Mouse (Mus musculus): Measurements from ENCODE around the gene Plekhg2. TPM values are rescaled to one million over a fixed set of nuclear protein-coding genes. Genes with fewer than 3 reads are reported as not detected.

Plekhg2 gene
- polyA plus RNA-seq, 1 experiment from 2014 or later: 54.4 TPM

DNA sequence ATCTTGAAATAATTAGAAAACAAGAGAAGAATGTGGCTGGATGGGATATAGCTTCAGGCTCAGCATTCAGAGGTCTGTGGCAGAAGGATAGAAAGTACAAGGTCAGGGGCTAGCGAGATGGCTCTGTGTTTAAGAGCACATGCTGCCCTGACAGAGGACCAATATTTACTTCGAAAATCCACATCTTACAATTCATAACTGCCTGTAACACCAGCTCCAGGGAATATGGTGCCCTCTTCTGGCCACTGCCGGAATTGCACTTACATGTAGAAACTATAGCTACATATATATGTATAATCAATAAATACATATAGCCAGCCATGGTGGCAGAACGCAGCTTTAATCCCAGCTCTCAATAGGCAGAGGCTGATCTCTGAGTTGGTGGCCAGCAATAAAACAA lies 27.8 kb downstream of the Plekhg2 start:
- Histone ChIP-seq H3K4me3 (no peak overlapping the region), H3K36me3 (no peaks in the 10 kb centered on the region), H3K27ac (no peak overlapping the region), H3K4me1 (peaks cover 25% of the 10 kb centered on the region), H3K4me2 (no peak overlapping the region), H3K27me3 (no peaks in the 10 kb centered on the region), H3K9me3 (no peaks in the 10 kb centered on the region), H3K9ac (no peak overlapping the region)
- ATAC-seq (ENCODE audit: insufficient number of reproducible peaks, low FRiP score, low TSS enrichment, low read depth): no peak
- whole genome bisulfite sequencing: 2% methylated on average over 4 of the region's 4 CpGs

DNA sequence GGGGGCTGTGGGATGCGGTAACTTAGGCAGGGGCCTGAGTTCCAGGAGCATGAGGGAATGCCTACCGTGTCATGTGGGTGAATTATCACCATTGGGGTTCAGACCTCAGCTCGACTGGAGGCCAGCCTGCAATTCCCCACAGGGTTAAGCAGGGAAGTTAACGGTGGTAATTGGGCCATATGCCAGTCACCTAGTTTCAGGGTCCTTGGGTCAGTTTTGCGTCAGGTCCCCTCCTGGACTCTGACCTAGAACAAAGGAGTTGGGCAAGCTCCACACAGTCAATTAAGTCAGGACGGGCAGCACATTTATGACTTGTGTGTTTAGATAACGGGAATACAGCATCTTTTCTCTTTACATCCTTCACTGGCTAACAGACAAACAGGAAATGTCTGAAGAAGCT lies 31.0 kb downstream of the Plekhg2 start:
- WGBS: 21% methylated on average over 7 of the region's 7 CpGs
- H3K9me3 ChIP-seq: no peaks in the 10 kb centered on the region
- no peak overlapping the region for H3K4me2 ChIP-seq
- no peak overlapping the region for H3K4me3 ChIP-seq
- peaks cover 24% of the 10 kb centered on the region for H3K4me1 ChIP-seq
- no peaks in the 10 kb centered on the region for H3K27me3 ChIP-seq
- no peak for ATAC-seq (ENCODE audit: insufficient number of reproducible peaks, low FRiP score, low TSS enrichment, low read depth)
- H3K9ac ChIP-seq: no peak overlapping the region
- H3K36me3 ChIP-seq: no peaks in the 10 kb centered on the region
- H3K27ac ChIP-seq: peak overlapping the region; percentile 39

DNA sequence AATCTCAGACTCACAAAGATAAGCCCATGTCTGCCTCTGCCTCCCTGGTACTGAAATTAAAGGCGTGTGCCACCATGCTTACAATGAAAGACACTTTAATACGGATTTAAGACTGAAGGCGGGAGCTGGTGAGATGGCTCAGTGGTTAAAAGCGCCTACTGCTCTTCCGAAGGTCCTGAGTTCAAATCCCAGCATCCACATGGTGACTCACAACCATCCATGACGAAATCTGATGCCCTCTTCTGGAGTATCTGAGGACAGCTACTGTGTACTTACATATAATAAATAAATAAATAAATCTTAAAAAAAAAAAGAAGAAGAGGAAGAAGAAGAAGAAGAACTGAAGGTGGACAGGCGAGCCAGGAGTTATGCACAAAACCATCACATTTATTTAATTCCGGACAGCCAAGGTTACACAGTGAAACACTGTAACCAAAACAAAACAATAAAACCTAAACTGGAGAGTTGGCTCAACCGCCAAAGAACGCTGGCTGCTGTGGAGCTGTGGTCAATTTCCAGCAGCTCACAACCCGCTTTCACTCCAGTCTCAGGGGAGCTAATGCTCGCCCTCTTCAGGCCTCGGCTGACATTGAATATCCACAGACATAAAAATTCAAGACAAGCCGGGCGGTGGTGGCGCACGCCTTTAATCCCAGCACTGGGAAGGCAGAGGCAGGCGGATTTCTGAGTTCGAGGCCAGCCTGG lies 33.0 kb downstream of the Plekhg2 start:
- H3K36me3 ChIP-seq: no peaks in the 10 kb centered on the region
- ATAC-seq (ENCODE audit: insufficient number of reproducible peaks, low FRiP score, low TSS enrichment, low read depth): no peak
- peak overlapping the region; percentile 61 for H3K4me2 ChIP-seq
- H3K27ac ChIP-seq: peak overlapping the region; percentile 93
- H3K9me3 ChIP-seq: no peaks in the 10 kb centered on the region
- H3K4me3 ChIP-seq: peak overlapping the region; percentile 81
- H3K27me3 ChIP-seq: no peaks in the 10 kb centered on the region
- WGBS: 70% methylated on average over 19 of the region's 19 CpGs
- H3K9ac ChIP-seq: peak overlapping the region; percentile 49; the same call in 1 of the 2 replicates
- H3K4me1 ChIP-seq: peaks cover 26% of the 10 kb centered on the region

DNA sequence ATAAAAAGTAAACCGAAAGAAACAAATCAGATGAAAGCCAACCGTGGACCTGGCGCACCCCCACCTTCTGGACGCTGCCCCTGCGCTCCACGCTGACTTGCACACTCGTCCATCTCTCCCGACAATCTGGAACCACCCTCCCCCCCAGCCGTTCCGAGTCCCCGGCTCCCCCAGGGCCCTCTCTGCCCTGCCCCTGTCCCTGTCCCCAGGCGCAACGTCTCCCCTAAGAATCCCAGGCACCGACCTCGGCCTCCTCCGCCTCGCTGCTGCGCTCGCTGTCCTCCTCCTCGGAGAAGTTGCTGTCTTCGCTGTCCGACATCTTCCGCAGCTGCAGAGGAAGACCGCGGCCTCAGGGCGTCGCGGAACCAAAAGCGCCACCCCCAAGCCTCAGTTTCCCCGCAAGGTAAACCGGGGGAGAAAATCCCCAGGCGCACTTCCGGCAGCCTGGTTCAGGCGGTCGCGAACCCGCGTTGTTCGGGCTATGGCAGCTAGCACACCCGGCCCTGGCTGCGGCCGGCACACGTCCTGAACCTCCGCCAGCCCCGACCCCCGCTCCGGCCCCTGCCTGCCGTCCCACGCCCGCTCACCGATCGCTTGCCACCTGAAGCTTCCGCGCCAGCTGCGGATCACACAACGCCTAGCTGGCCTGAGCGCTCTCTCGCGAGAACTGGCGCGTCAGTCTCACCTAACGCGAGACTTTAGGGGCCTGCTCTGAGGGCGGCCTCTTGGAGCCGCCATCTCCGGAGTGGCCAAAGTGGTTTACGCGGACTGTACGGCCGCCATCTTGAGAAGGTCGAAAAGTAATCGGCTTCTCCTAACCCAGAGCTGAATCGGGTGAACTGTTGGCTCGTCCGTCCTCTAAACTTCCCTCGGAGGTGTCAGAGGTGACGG lies 34.0 kb downstream of the Plekhg2 start, which contains the start of gene Supt5:
Supt5 (minus strand) TSS at position 639 of the 891 bp plus-strand sequence.
- peak within 1 kb of the TSS; percentile 97 for H3K9ac ChIP-seq
- peak within 1 kb of the TSS; percentile 81 for H3K4me3 ChIP-seq
- no peaks in the 10 kb centered on the region for H3K9me3 ChIP-seq
- ATAC-seq (ENCODE audit: insufficient number of reproducible peaks, low FRiP score, low TSS enrichment, low read depth): peak; percentile 97
- H3K4me1 ChIP-seq: peaks cover 25% of the 10 kb centered on the region; the same call in 1 of the 2 replicates
- H3K36me3 ChIP-seq: no peaks in the 10 kb centered on the region
- peak within 1 kb of the TSS; percentile 61 for H3K4me2 ChIP-seq
- under 1% methylated on average over 77 of the region's 77 CpGs for WGBS
- H3K27ac ChIP-seq: peak within 1 kb of the TSS; percentile 93
- no peaks in the 10 kb centered on the region for H3K27me3 ChIP-seq

DNA sequence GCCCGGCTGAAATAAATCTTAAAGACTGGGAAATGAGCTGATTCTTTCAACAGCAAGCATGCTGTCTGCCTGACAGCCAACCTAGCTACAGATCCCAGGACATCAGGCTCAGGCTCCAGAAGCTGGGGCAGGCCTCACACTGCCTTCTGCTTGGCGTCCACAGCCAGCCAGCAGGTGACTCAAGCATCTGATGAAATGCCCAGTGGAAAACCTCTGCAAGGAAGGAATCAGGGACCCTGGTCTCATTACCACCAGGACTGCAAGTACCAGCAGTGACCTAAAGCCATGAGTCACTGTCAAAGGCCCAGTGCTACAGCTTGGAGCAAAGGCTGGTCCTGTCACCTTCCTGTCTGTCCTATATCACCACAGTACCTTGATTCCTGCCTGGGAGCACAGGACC lies 36.9 kb downstream of the Plekhg2 start:
- H3K4me2 ChIP-seq: no peak overlapping the region
- H3K9ac ChIP-seq: no peak overlapping the region
- 93% methylated on average over 2 of the region's 2 CpGs for WGBS
- H3K27ac ChIP-seq: no peak overlapping the region
- H3K27me3 ChIP-seq: no peaks in the 10 kb centered on the region
- peaks cover 12% of the 10 kb centered on the region for H3K36me3 ChIP-seq
- ATAC-seq (ENCODE audit: insufficient number of reproducible peaks, low FRiP score, low TSS enrichment, low read depth): no peak
- H3K4me3 ChIP-seq: no peak overlapping the region
- H3K4me1 ChIP-seq: peaks cover 18% of the 10 kb centered on the region; the same call in 1 of the 2 replicates
- no peaks in the 10 kb centered on the region for H3K9me3 ChIP-seq

DNA sequence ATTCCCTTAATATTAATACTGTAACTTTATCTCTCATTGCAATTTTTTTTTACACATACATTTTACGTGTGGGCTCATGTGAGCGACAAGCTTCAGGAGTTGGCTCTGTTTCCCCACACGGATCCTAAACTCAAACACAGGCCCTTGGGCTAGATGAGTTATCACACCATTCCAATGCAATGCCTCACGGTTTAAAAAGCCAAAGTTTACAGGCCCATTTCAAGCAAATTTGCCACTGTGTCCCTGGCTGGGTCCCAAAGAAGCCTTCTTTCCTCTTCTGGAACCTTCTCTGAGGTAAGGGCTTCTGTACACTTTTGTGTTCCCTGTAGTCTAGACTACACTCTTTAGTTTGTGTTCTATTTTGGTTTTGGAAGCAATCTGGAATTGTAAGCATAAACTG lies 37.9 kb downstream of the Plekhg2 start:
- no peak overlapping the region for H3K4me3 ChIP-seq
- H3K9ac ChIP-seq: no peak overlapping the region
- ATAC-seq (ENCODE audit: insufficient number of reproducible peaks, low FRiP score, low TSS enrichment, low read depth): no peak
- H3K4me2 ChIP-seq: no peak overlapping the region
- peaks cover 21% of the 10 kb centered on the region for H3K36me3 ChIP-seq
- 68% methylated on average over 4 of the region's 4 CpGs for WGBS
- no peaks in the 10 kb centered on the region for H3K9me3 ChIP-seq
- H3K27me3 ChIP-seq: no peaks in the 10 kb centered on the region
- H3K4me1 ChIP-seq: peaks cover 15% of the 10 kb centered on the region; the same call in 1 of the 2 replicates
- no peak overlapping the region for H3K27ac ChIP-seq

DNA sequence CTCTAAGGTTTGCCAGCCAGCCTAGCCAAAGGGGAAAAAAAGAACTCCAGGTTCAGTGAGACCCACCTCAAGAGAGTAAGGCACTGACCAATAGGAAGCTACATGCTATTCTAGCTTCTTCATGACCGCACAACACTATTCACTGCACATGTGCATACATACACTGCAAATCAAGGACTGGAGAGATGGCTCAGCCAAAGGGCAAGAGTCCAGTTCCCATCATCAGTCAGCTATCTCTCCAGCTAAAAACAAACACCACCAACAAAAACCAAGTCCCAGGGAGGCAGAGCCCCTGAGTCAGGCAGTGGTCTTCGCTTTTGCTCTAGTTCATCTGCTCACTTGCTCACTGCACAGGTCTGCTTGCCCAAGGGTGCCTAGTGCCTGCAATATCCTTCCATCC lies 44.1 kb downstream of the Plekhg2 start:
- no peaks in the 10 kb centered on the region for H3K27me3 ChIP-seq

DNA sequence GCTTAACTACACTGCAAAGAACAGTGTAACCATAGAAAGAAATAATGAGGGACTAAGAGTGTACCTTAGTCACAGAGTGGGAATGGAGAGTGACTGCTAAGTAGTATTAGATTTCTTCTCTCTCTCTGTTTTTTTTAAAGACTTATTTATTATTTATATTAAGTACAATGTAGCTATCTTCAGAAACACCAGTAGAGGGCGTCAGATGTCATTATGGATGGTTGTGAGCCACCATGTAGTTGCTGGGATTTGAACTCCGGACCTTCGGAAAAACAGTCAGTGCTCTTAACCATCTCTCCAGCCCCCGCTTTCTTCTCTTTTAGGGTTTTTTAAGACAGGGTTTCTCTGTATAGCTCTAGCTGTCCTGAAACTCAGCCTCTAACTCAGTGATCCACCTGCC lies 45.9 kb downstream of the Plekhg2 start:
- Histone ChIP-seq H3K9ac (no peak overlapping the region), H3K9me3 (no peaks in the 10 kb centered on the region), H3K4me3 (no peak overlapping the region), H3K27ac (no peak overlapping the region), H3K4me2 (no peak overlapping the region), H3K27me3 (no peaks in the 10 kb centered on the region), H3K4me1 (no peaks in the 10 kb centered on the region), H3K36me3 (peaks cover 98% of the 10 kb centered on the region)
- ATAC-seq (ENCODE audit: insufficient number of reproducible peaks, low FRiP score, low TSS enrichment, low read depth): no peak
- 76% methylated on average over 4 of the region's 4 CpGs for WGBS

More for the DNA sequence above, 44.1 kb downstream of the Plekhg2 start:
- ATAC-seq (ENCODE audit: insufficient number of reproducible peaks, low FRiP score, low TSS enrichment, low read depth): no peak
- Histone ChIP-seq H3K4me3 (no peak overlapping the region), H3K9me3 (no peaks in the 10 kb centered on the region), H3K36me3 (peaks cover 83% of the 10 kb centered on the region), H3K9ac (no peak overlapping the region), H3K4me1 (no peaks in the 10 kb centered on the region), H3K4me2 (no peak overlapping the region), H3K27ac (no peak overlapping the region)
- WGBS: 98% methylated on average over 2 of the region's 2 CpGs

DNA sequence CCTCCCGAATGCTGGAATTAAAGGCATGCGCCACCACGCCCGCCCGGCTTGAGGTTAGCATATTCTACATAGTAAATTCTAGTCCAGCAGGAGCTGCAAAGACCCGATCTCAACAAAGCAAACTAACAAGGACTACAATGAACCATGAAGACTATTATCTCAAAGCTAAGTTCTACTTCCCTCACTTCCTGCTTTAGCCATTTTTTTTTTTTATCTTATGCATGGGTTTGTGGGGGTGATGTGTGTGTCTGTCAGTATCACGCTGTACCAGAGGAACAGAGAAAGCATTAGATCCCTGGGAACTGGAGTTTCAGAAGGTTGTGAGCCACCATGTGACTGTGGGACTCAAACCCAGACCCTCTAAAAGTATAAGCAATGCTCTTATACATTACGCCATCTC lies 47.1 kb downstream of the Plekhg2 start:
- Histone ChIP-seq H3K4me3 (no peak overlapping the region), H3K4me1 (no peaks in the 10 kb centered on the region), H3K27ac (no peak overlapping the region), H3K36me3 (peaks cover 99% of the 10 kb centered on the region), H3K4me2 (no peak overlapping the region), H3K27me3 (no peaks in the 10 kb centered on the region), H3K9me3 (no peaks in the 10 kb centered on the region), H3K9ac (no peak overlapping the region)
- 94% methylated on average over 8 of the region's 8 CpGs for WGBS
- no peak for ATAC-seq (ENCODE audit: insufficient number of reproducible peaks, low FRiP score, low TSS enrichment, low read depth)

DNA sequence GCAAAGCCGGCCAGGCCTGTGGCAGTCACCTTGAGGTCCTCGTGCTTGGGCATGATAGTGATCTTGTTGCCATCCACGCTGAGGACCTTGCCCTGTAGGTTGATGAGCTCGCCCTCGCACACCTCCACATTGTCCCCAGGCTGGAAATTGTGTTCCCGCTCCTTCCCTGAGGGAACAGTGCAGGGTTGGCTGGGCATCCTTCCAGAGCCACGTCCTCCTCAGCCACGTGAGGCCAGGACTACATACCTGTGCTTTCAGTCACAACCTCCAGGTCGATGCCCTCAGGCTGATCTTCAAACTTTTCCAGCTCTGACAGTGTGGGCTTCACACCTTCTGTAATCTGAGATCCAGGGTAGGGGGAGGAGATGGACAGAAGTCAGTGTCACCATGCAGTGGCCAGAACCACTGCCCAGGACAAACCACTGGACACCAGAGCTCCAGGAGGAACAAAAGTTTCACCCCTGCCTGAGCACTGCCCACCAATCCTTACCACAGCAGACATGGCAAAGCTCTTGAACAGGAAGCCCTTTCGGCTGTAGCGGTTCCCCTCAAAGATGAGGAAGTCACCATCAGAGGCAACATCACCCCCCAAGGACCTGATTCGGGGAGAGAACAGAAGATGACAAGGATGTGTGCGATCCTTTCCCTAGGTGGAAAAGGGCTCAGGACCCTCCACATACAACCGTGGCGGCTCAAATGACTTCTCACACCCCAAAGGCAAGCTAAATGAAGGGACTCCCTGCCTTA lies 50.3 kb downstream of the Plekhg2 start:
- H3K27me3 ChIP-seq: no peaks in the 10 kb centered on the region
- H3K4me3 ChIP-seq: no peak overlapping the region
- H3K9ac ChIP-seq: no peak overlapping the region
- peaks cover 99% of the 10 kb centered on the region for H3K36me3 ChIP-seq
- H3K9me3 ChIP-seq: no peaks in the 10 kb centered on the region
- H3K4me2 ChIP-seq: no peak overlapping the region
- ATAC-seq (ENCODE audit: insufficient number of reproducible peaks, low FRiP score, low TSS enrichment, low read depth): no peak
- H3K27ac ChIP-seq: no peak overlapping the region
- WGBS: 88% methylated on average over 15 of the region's 15 CpGs
- no peaks in the 10 kb centered on the region for H3K4me1 ChIP-seq

DNA sequence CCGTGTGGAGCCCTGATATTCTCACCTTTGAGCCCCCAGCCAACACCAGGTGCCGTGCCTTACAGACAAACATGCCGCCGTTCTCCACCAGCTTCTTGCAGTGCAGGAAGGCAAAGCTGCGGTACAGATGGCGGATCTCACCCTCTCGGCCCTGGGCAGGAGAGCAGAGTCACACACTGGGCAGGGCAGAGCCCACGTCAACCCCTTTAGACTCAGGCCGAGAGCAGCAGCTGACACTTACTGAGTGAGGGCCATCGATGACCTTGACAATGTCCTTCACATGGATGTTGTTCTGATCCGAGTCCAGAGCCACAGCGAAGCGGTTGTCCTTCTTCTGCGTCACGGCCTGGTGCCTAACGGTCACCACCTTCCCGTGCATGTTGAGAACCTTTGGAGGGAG lies 53.7 kb downstream of the Plekhg2 start:
- no peak for ATAC-seq (ENCODE audit: insufficient number of reproducible peaks, low FRiP score, low TSS enrichment, low read depth)
- 95% methylated on average over 17 of the region's 17 CpGs for WGBS
- Histone ChIP-seq H3K27me3 (no peaks in the 10 kb centered on the region), H3K4me2 (no peak overlapping the region), H3K9me3 (no peaks in the 10 kb centered on the region), H3K27ac (no peak overlapping the region), H3K36me3 (peaks cover 98% of the 10 kb centered on the region), H3K9ac (no peak overlapping the region), H3K4me3 (no peak overlapping the region), H3K4me1 (no peaks in the 10 kb centered on the region)

All from limb, embryonic 15.5 days (tissue).